10 mouse cellular contexts compared by ENCODE assay signal in the genomic region with DNA sequence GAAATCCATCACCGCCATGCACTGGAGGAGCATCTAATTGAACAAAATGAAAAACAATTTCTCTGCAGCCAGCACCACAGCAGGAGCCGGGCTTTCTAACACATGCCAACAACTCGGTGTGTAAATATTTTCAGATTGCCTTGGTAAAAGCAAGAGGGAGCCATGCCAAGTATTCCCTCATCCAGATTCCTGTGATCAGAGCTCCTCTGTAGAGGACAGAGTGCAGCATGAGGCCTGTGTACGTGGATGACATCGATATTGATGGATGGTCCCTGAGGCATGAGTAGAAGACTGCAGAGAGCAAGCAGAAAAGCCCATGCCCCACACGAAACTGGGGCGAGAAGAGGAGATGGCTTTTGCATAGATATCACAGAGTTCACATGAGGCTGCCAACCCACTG.
DNase-seq lines count a peak whose midpoint lies in the region; ATAC-seq and TF ChIP-seq lines count a peak whose summit lies in the region.
"Had no signal": no experiment of that assay in that cellular context is flagged by ENCODE, and none has a peak within 500 bp of the region (broad histone marks: within the 10 kb centered on the region; RNA-seq: fewer than 3 reads in every experiment).

No protein-coding gene starts in this region.

- no peak for ATAC-seq in liver, embryonic 11.5 days (replicated peaks; ENCODE audit: low FRiP score)
- ATAC-seq in kidney, embryonic 14.5 days (ENCODE audit: low FRiP score, low TSS enrichment): no peak

- H3K4me2 ChIP-seq in liver, embryonic 11.5 days: no peak overlapping the region
- no peak overlapping the region for H3K4me2 ChIP-seq in kidney, embryonic 14.5 days (replicated peaks; ENCODE audit: low read depth, low read length)
- H3K4me2 ChIP-seq: heart, embryonic 13.5 days had no signal

- TF ChIP-seq POLR2A in liver, adult 2 months (IDR thresholded peaks at IDR 0.05; ENCODE audit: extremely low read depth, insufficient read depth, low read length): no peak

- H3K9ac ChIP-seq in liver, adult 2 months (ENCODE audit: low read depth, low read length): no peak overlapping the region
- no peak overlapping the region for H3K9ac ChIP-seq in liver, embryonic 11.5 days (ENCODE audit: low read depth, low read length)
- H3K9ac ChIP-seq in kidney, embryonic 14.5 days (ENCODE audit: low read depth, low read length): no peak overlapping the region
- H3K9ac ChIP-seq: heart, embryonic 13.5 days had no signal

- no peak overlapping the region for H3K4me3 ChIP-seq in liver, adult 2 months (ENCODE audit: insufficient read depth, low read depth, low read length)
- H3K4me3 ChIP-seq in liver, embryonic 11.5 days (ENCODE audit: low read depth, low read length): no peak overlapping the region
- H3K4me3 ChIP-seq in kidney, embryonic 14.5 days (ENCODE audit: low read length): no peak overlapping the region
- H3K4me3 ChIP-seq: heart, embryonic 13.5 days; megakaryocyte, embryonic 14.5 days had no signal

- no peaks in the 10 kb centered on the region for H3K79me2 ChIP-seq in liver, adult 2 months (ENCODE audit: control insufficient read depth, insufficient read depth, low read length)

- no peaks in the 10 kb centered on the region for H3K9me3 ChIP-seq in liver, embryonic 11.5 days (ENCODE audit: control insufficient read depth, low read length)
- H3K9me3 ChIP-seq in kidney, embryonic 14.5 days (ENCODE audit: control insufficient read depth, low read length): no peaks in the 10 kb centered on the region
- H3K9me3 ChIP-seq: heart, embryonic 13.5 days; megakaryocyte, embryonic 14.5 days had no signal

- no peak for TF ChIP-seq CTCF in liver, adult 2 months (IDR thresholded peaks at IDR 0.05; ENCODE audit: low read depth, low read length)

- 15% methylated on average over 7 of the region's 7 CpGs for WGBS in liver, adult 2 months
- 68% methylated on average over 7 of the region's 7 CpGs for WGBS in liver, embryonic 11.5 days
- 66% methylated on average over 7 of the region's 7 CpGs for WGBS in kidney, embryonic 14.5 days

- no peak overlapping the region for H3K27ac ChIP-seq in liver, adult 2 months (replicated peaks; ENCODE audit: insufficient read depth, low read depth, low read length)
- no peak overlapping the region for H3K27ac ChIP-seq in liver, embryonic 11.5 days (ENCODE audit: low read depth, low read length)
- H3K27ac ChIP-seq in kidney, embryonic 14.5 days (ENCODE audit: low read depth, low read length): no peak overlapping the region
- H3K27ac ChIP-seq: heart, embryonic 13.5 days had no signal

- no peaks in the 10 kb centered on the region for H3K4me1 ChIP-seq in liver, adult 2 months (ENCODE audit: control insufficient read depth, insufficient read depth, low read length)
- H3K4me1 ChIP-seq in liver, embryonic 11.5 days (replicated peaks; ENCODE audit: control insufficient read depth, insufficient read depth, low read length): no peaks in the 10 kb centered on the region
- H3K4me1 ChIP-seq in kidney, embryonic 14.5 days (ENCODE audit: control insufficient read depth, insufficient read depth, low read length): no peaks in the 10 kb centered on the region
- H3K4me1 ChIP-seq: megakaryocyte, embryonic 14.5 days had no signal

- peak; percentile 4 for DNase-seq in cerebellum, adult 11-12 months
- no peak for DNase-seq in cerebellum, adult 8-10 months
- DNase-seq in liver, adult 2 months (ENCODE audit: extremely low read depth, low read depth, low spot score): peak; percentile 80
- no peak for DNase-seq in liver, embryonic 11.5 days (ENCODE audit: low spot score)
- peak; percentile 68 to 79 for DNase-seq in cerebellum, postnatal 14 days
- peak; percentile 30 to 41 for DNase-seq in layer of hippocampus, postnatal 10 days (ENCODE audit: low spot score in 2 of 2)
- DNase-seq in embryo, embryonic 10 days (ENCODE audit: low spot score): no peak

- no peaks in the 10 kb centered on the region for H3K27me3 ChIP-seq in liver, adult 2 months (ENCODE audit: control insufficient read depth, insufficient read depth, low read length)
- H3K27me3 ChIP-seq in liver, embryonic 11.5 days (replicated peaks; ENCODE audit: control insufficient read depth, insufficient read depth, low read length): no peaks in the 10 kb centered on the region
- no peaks in the 10 kb centered on the region for H3K27me3 ChIP-seq in kidney, embryonic 14.5 days (ENCODE audit: control insufficient read depth, insufficient read depth, low read length)
- H3K27me3 ChIP-seq: heart, embryonic 13.5 days; megakaryocyte, embryonic 14.5 days had no signal

- no peaks in the 10 kb centered on the region for H3K36me3 ChIP-seq in liver, adult 2 months (ENCODE audit: control insufficient read depth, insufficient read depth, low read length)
- no peaks in the 10 kb centered on the region for H3K36me3 ChIP-seq in liver, embryonic 11.5 days (ENCODE audit: control insufficient read depth, insufficient read depth, low read length)
- H3K36me3 ChIP-seq in kidney, embryonic 14.5 days (ENCODE audit: control insufficient read depth, insufficient read depth, low read length): no peaks in the 10 kb centered on the region
- H3K36me3 ChIP-seq: heart, embryonic 13.5 days had no signal

Comparison
In these comparisons a context has a peak if more than half of its experiments do, and no peak if none do; other contexts are left out.
1. DNase-seq: peak in cerebellum, adult 11-12 months (single experiment), liver, adult 2 months (single experiment), cerebellum, postnatal 14 days (2 of 2) and layer of hippocampus, postnatal 10 days (2 of 2); none in cerebellum, adult 8-10 months (single experiment), liver, embryonic 11.5 days (single experiment) and embryo, embryonic 10 days (single experiment).